Mouse (Mus musculus) brain, adult 2 months (tissue): ENCODE data around the gene Pip4k2b.

Source experiments
- DNase-seq: peaks from one replicate; pipeline ENCODE4 v3.0.0; 2011; ENCODE audit warnings: low read depth, low spot score

Gene Pip4k2b

GRCm38 (mm10) chr11:97669268-97669667, 75.2 kb downstream of the Pip4k2b start:
- peak; percentile 51 for DNase-seq

DNA sequence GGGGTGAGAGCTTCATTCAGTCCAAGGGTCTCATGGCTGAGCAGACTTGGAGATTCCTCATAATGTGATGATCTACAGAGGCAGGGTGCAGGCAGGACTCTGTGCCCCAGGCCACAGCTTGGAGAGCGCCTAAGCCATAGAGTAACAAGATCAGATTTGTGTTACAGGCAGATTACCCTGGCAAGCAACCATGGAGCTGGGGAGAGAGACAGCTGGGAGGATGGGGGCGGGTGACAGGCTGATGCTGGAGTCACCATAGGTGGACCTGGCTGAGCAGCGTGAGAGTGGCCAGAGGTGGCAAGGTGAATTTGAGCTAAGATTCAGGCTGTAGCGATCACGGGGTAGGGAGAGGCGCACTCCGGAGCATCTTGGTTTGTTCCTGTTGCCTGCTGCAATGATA, 76.3 kb downstream of the Pip4k2b start:
- peak; percentile 45 for DNase-seq

GRCm38 (mm10) chr11:97666794-97667193, 77.7 kb downstream of the Pip4k2b start:
- no peak for DNase-seq

DNA sequence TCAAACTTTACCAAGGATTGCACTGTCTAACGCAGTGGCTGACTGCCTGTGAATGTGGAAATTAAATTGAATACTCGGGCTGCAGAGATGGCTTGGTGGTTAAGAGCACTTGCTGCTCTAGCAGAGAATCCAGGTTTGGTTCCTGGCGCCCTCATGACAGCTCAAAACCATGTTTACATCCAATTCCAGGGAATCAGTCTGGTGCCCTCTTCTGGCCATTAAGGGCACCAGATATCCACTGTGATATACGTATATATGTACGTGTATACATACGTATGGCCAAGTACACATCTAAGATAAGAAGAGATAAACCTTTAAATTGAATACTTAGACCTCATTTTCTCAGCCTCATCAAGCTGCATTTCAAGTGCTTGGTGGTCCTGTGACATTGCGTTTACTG, 78.3 kb downstream of the Pip4k2b start:
- peak; percentile 58 for DNase-seq

DNA sequence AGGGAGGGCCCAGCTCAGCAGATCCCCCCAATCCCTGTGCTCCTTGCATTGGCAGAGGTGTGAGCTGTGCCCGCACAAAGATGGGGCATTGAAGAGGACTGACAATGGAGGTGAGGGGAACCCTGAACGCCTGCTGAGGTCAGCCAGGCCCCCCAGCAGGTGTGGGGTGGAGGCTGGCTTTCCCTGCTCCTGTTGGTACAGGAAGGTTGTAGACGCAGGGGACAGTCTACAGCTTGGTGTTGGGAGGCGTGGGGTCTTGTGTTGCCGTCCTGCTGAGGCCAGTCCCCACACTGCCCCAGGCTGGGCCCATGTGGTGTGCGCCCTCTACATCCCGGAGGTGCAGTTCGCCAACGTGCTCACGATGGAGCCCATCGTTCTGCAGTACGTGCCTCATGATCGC, 79.1 kb downstream of the Pip4k2b start:
- no peak for DNase-seq
